Mouse (Mus musculus) lung, adult 2 months (tissue): ENCODE measurements around the gene Foxk2. TPM values are rescaled to one million over a fixed set of nuclear protein-coding genes. Genes with fewer than 3 reads are reported as not detected.
"Not testable (repeated sequence)": the region's sequence is repeated elsewhere in the genome, so short reads cannot be mapped to it uniquely, and the experiment has no call there.

Experiments used
- DNase-seq: peaks from one replicate; pipeline ENCODE4 v3.0.0; 2022
- H3K4me1 ChIP-seq: fragments of 200-500 bp; 2 replicates; pipeline ENCODE4 v1.6.1; 2011; ENCODE audit warnings: low read length; ENCODE audit not compliant: control insufficient read depth, insufficient read depth
- H3K4me3 ChIP-seq: fragments of 200-500 bp; replicated peaks from 2 replicates; pipeline ENCODE3; 2011; ENCODE audit warnings: low read depth, mild to moderate bottlenecking, control low read depth, low read length; ENCODE audit errors: extremely low read depth
- CTCF ChIP-seq: fragments of 200-500 bp; IDR thresholded peaks from 2 replicates; pipeline ENCODE4 v1.5.1; 2011; ENCODE audit warnings: mild to moderate bottlenecking, low read length, control low read depth; ENCODE audit not compliant: insufficient read depth
- POLR2A ChIP-seq: fragments of 200-500 bp; IDR thresholded peaks from 2 replicates; pipeline ENCODE4 v1.6.1; 2011; ENCODE audit warnings: low read depth, mild to moderate bottlenecking, control low read depth, low read length, borderline replicate concordance; ENCODE audit errors: extremely low read depth
- WGBS: fragments of 180-500 bp; shearing (Covaris S2); methylation state at CpG from one replicate; pipeline ENCODE4 v1.1.7; 2018; 5-methylcytosine and 5-hydroxymethylcytosine counted together
- polyA plus RNA-seq: library from polyadenylated mRNA; depleted of rRNA; stranded (reverse); fragments of >200 nt; gene quantifications from 2 replicates; pipeline ENCODE4 v1.2.3, GENCODE M21; 2012

The Foxk2 gene
- polyA plus RNA-seq, 1 experiment: 34.2 TPM

DNA sequence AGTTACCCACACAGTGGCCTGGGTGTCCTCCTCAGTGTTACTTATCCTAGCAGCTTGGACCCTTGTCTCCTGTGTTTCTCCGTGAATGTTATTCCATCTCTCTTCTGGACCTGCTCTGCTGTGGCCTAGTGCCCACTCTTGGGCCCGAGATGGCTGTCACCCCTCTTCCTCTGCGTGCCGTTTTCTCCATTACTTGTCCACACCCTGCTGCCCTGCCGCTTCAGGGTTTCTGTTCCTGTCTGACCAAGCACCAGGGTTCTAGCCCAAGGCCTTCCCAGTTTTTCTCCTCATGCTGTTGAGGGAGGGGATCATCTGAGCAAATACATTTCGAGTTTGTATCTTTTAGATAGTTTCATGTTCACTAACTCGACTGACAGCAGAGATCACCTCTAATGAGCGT, 17.7 kb downstream of the Foxk2 start:
- H3K4me3 ChIP-seq: no peak overlapping the region
- TF ChIP-seq POLR2A: no peak
- no peak for TF ChIP-seq CTCF
- H3K4me1 ChIP-seq: no peaks in the 10 kb centered on the region; the same call in 1 of the 2 replicates
- WGBS: 79% methylated on average over 8 of the region's 8 CpGs
- no peak for DNase-seq

DNA sequence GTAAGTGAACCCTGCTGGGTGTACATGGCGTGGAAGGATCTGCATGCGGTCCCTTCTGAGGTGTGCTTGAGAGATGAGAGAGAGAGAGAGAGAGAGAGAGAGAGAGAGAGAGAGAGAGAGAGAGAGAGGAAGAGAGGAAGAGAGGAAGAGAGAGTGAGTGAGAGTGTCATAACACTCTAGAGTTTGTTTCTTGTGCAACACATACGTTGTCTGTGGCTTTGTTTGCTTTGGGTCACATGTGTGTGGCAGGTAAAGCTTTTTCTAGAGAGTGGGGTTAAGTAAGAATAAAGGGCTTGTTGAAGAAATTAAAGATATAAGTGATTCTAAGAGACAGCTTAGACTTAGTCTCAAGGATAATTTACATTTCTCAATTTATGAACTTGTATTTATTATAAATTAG, 18.2 kb downstream of the Foxk2 start:
- WGBS: 74% methylated on average over 3 of the region's 3 CpGs
- TF ChIP-seq CTCF: no peak
- Histone ChIP-seq H3K4me1 (no peaks in the 10 kb centered on the region; the same call in 1 of the 2 replicates), H3K4me3 (no peak overlapping the region)
- no peak for DNase-seq

DNA sequence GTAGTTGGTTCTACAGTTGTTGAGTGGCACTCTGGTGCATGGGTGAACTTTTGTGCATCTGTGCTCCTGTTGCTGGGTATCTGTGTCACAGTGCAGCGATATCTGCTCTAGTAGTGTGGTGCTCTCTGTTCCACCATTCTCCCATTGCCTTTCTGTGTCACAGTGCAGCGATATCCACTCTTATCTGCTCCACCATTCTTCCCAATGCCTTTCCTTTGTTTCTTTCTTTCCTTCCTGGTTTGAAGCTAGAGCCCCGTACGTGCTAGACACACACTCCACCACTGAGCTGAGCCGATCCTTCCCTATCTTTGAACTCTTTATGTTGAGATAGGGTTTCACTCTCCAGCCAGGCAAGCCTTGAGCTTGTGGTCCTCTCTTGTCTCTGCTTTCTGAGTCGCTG, 23.1 kb downstream of the Foxk2 start:
- DNase-seq: no peak
- 49% methylated on average over 6 of the region's 6 CpGs for WGBS
- TF ChIP-seq CTCF (no peak), POLR2A (no peak)
- no peaks in the 10 kb centered on the region; the same call in 1 of the 2 replicates for H3K4me1 ChIP-seq
- H3K4me3 ChIP-seq: no peak overlapping the region

DNA sequence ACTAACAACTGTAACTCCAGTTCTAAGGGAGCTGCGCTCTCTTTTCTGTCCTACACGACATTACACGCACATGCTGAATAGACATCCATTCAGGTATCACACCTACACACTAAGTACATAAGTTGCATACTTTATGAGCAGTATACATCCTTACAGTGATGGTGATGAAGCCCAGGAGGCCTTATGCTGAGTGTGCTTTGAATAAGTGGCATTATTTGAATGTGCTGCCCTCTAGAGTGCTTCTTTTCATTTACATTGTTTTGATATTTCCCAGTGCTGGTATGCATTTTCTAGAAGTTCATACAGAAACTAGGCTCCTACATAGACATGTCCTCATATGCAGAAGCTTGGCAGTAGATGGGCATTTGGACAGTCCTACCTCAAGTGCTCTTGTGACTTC, 30.1 kb downstream of the Foxk2 start:
- no peaks in the 10 kb centered on the region for H3K4me1 ChIP-seq
- WGBS: 91% methylated on average over 3 of the region's 3 CpGs
- DNase-seq: no peak
- TF ChIP-seq POLR2A: no peak
- TF ChIP-seq CTCF: no peak
- H3K4me3 ChIP-seq: no peak overlapping the region

DNA sequence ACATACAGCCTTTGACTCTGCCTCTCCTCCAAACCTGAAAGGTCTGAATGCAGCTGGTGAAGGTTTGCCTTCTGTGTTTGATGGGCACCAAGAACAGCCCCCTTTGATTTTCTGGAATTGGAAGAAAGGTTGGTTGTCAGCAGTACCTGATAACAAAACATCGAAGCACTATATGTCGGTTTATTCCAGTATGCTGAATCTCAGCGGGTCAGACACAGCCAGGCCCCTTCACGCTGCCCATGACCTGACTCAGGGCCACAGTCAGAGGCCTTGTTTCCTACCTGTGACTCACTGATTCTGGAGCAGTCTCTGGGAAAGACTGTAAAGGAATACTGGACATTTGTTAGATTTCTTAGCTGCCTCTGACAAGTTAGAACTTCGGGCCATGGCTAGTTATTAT, 35.0 kb downstream of the Foxk2 start:
- no peaks in the 10 kb centered on the region for H3K4me1 ChIP-seq
- H3K4me3 ChIP-seq: no peak overlapping the region
- 92% methylated on average over 5 of the region's 5 CpGs for WGBS
- DNase-seq: no peak
- TF ChIP-seq CTCF (no peak), POLR2A (no peak)

DNA sequence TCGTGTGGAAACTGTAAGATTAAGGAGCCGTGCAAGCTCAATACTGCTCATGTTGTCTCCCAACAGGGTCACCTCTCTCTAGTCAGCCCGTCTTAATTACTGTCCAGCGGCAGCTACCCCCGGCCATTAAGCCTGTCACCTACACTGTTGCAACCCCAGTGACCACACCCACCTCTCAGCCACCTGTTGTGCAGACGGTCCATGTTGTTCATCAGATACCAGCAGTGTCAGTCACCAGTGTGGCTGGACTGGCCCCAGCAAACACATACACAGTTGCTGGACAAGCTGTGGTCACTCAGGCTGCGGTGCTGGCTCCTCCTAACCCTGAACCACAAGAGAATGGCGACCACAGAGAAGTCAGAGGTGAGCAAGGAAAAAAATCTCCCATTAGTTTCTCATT, 38.7 kb downstream of the Foxk2 start:
- WGBS: 88% methylated on average over 8 of the region's 8 CpGs
- no peak for TF ChIP-seq POLR2A
- no peak for TF ChIP-seq CTCF
- Histone ChIP-seq H3K4me3 (no peak overlapping the region), H3K4me1 (no peaks in the 10 kb centered on the region)
- no peak for DNase-seq

DNA sequence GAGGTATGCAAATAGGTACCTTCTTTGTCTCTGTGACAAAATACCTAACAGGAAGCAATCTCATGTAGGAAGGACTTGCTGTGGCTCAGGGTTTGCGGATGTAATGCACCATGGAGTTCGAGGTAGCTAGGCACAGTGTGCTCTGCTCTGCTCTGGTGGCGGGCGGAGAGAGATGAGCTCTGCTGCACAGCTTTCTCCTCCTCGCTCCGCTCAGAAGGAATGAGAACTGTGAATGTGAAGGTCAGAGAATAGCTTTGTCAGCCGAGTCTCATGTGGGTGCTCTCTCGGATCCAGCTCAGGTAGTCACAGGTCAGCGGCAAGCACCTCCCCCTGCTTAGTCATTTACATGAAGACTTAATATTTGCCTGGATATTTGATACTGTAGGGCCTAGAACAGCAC, 40.5 kb downstream of the Foxk2 start:
- Histone ChIP-seq H3K4me3 (no peak overlapping the region), H3K4me1 (no peaks in the 10 kb centered on the region)
- TF ChIP-seq POLR2A (no peak), CTCF (no peak)
- DNase-seq: no peak
- WGBS: 84% methylated on average over 9 of the region's 9 CpGs

DNA sequence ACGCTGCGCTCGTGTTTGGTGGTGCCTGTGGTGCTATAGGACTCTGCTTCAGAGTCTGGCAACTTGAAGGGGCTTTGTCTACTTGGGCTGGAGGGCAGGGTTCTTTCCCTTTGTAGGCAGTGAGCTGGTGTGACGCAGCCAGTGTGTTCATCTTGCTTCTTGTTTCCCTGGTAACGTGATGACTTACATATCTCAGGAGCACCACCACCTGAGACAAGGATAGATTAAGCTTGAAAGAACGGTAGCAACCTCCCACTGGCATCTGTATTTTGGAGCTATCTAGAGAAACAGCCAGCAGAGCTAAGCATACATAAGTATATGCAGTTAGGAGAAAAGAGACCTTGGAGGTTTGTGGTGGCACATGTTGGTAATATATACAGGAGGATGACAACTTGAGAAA, 45.6 kb downstream of the Foxk2 start:
- Histone ChIP-seq H3K4me3 (no peak overlapping the region), H3K4me1 (no peaks in the 10 kb centered on the region)
- DNase-seq: no peak
- 96% methylated on average over 6 of the region's 6 CpGs for WGBS
- TF ChIP-seq CTCF (no peak), POLR2A (no peak)

DNA sequence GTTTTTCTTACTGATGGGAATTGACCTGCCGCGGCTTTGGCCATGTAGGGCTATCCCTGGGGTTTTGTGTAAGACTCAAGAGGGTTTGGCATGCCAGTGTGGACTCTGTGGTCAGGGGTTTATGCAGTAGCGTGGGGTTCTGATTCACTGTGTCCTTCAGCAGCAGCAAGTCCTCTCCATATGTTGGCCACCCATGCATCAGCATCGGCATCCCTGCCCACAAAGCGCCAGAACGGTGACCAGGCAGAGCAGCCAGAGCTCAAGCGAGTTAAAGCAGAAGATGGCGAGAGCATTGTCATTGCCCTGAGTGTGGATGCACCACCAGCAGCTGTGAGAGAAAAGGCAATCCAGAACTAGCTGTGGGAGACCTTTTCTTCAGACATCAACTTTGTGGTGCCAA, 46.8 kb downstream of the Foxk2 start:
- no peak for DNase-seq
- no peak for TF ChIP-seq CTCF
- TF ChIP-seq POLR2A: no peak
- WGBS: 95% methylated on average over 8 of the region's 8 CpGs
- H3K4me1 ChIP-seq: no peaks in the 10 kb centered on the region
- H3K4me3 ChIP-seq: no peak overlapping the region

DNA sequence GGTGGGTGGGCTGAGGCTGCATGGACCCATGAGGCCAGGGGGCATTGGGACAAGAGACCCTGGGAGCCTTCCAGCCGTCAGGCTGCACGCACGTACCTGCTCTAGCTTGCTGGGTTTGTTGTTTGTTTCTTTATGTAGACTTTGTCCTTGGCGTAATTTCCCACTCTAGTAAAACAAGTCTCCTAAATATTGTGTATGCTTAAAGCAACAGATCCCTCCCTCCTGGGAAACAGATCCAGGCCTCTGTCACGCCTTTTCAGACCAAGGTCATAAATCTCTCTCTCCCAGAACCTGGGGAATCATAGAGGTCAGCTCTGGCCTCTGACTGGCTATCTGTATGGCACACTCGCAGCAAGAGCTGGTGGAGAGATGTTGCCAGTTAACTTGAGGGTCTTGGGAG, 47.9 kb downstream of the Foxk2 start:
- not testable (repeated sequence) for DNase-seq, H3K4me3 ChIP-seq, H3K4me1 ChIP-seq
- 93% methylated on average over 6 of the region's 6 CpGs for WGBS

DNA sequence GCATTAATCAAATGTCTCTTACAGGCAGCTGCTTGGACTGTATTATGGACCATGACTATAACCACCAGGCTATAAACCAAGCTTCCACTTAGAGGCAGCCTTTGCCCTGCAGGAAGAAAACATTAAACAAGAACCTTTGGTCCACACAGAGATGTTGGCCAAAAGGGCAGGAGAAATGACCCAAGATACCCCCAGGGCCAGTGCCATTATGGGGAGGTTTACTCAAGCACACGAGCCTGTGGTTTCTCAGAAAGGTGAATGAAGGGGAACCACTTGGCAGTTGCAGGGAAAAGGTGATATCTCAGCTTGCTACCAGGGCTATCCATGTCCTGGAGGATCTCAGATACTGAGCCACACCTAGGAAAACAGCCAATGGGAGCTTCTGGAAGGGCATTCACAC, 66.2 kb downstream of the Foxk2 start:
- Histone ChIP-seq H3K4me3 (no peak overlapping the region), H3K4me1 (no peaks in the 10 kb centered on the region)
- TF ChIP-seq CTCF: no peak
- no peak for TF ChIP-seq POLR2A
- 60% methylated on average over 1 of the region's 1 CpGs for WGBS
- DNase-seq: no peak
